Mouse (Mus musculus): ENCODE measurements around the gene Slc25a26. TPM values are rescaled to one million over a fixed set of nuclear protein-coding genes. Genes with fewer than 3 reads are reported as not detected.
A peak's percentile ranks its signal among the peaks of the same experiment; 100 is the strongest.
"Not testable (repeated sequence)": the region's sequence is repeated elsewhere in the genome, so short reads cannot be mapped to it uniquely, and the experiment has no call there.

The Slc25a26 gene
- polyA plus RNA-seq, 1 experiment from 2014 or later, result 7.1 TPM

DNA sequence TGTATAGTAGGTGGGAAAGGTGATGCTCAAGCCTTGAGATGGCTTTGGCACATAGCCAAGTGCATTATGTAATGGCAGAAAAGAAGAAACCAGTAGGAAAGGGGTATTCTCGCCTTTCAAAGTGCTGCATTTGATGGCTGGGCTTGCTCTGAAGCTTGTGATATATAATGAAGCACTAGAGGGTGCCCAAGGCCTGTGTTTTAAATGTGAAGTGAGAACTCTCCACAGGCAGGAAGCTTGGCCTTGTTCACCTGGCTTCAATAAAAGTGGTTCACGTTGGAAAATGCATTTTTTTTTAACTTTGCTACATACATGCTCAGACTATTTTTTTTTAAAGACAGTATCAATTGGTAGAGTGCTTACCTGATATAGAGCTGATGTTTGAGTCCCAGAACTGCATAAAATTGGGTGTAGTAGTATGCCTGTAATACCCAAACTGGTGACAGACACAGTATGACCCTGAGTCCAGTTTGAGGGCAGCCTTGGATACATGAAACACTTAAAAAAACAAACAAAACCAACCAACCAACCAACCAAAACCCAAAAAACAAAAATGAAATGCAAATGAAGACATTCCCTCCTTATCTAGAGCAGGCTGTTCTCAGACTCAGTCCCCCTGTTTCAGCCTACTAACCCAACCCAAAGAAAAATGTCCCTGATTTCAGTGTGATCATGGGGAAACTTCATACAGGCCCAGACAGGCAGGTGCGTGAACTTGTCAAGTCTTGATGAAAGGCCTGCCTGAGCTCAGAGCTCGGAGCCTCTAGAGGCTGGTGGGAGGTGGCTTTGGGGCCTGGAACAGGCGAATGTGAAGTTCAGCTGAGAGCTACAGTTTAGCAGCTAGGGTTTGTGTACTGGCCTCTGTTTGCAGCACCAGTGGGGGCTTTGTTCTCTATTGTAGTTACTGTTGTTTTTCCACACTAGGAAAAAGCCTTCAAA, 44.0 kb downstream of the Slc25a26 start:
- Histone ChIP-seq H3K9me3 (ENCODE audit: control insufficient read depth, low read length) (no peaks in the 10 kb centered on the region), H3K27ac (ENCODE audit: low read depth, low read length) (no peak overlapping the region), H3K4me3 (ENCODE audit: low read depth, low read length) (no peak overlapping the region), H3K27me3 (ENCODE audit: control insufficient read depth, insufficient read depth, low read length) (no peaks in the 10 kb centered on the region), H3K9ac (ENCODE audit: low read length) (no peak overlapping the region), H3K36me3 (ENCODE audit: control insufficient read depth, insufficient read depth, low read length) (no peaks in the 10 kb centered on the region), H3K4me1 (ENCODE audit: control insufficient read depth, insufficient read depth, low read length) (peaks cover 10% of the 10 kb centered on the region), H3K4me2 (no peak overlapping the region)
- 57% methylated on average over 5 of the region's 5 CpGs for WGBS
- ATAC-seq (ENCODE audit: low FRiP score) (0 out of 2 replicates have a peak, but pooled peaks have one; percentile 33), DNase-seq (ENCODE audit: low spot score, missing footprints) (peak; percentile 90)

DNA sequence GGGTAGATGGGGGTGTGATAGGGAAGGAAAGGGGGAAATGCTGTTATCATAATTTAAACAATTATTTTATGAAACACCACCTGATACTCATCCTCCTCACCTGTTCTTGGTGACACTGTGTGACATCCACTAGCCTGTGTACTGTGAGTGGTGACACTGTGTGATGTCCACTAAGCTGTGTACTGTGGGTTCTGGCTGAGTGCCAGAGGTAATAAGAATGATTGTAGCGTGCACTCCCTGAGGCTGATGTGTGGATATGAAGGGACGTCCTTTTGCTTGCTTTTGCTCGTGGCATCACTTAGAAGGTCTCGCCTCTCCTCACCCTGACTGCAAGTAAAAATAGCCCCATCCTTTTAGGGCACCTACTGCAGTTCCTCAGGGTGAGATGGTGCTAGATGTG, 47.1 kb downstream of the Slc25a26 start:
- DNase-seq (ENCODE audit: low spot score, missing footprints) (peak; percentile 54), ATAC-seq (ENCODE audit: low FRiP score) (no peak)
- H3K36me3 ChIP-seq (ENCODE audit: control insufficient read depth, insufficient read depth, low read length), result no peaks in the 10 kb centered on the region
- H3K4me3 ChIP-seq (ENCODE audit: low read depth, low read length), result no peak overlapping the region
- H3K4me2 ChIP-seq, result no peak overlapping the region
- H3K9me3 ChIP-seq (ENCODE audit: control insufficient read depth, low read length), result no peaks in the 10 kb centered on the region
- no peak overlapping the region for H3K27ac ChIP-seq (ENCODE audit: low read depth, low read length)
- H3K9ac ChIP-seq (ENCODE audit: low read length), result no peak overlapping the region
- H3K4me1 ChIP-seq (ENCODE audit: control insufficient read depth, insufficient read depth, low read length), result no peaks in the 10 kb centered on the region
- H3K27me3 ChIP-seq (ENCODE audit: control insufficient read depth, insufficient read depth, low read length), result no peaks in the 10 kb centered on the region
- WGBS, result 82% methylated on average over 4 of the region's 4 CpGs

DNA sequence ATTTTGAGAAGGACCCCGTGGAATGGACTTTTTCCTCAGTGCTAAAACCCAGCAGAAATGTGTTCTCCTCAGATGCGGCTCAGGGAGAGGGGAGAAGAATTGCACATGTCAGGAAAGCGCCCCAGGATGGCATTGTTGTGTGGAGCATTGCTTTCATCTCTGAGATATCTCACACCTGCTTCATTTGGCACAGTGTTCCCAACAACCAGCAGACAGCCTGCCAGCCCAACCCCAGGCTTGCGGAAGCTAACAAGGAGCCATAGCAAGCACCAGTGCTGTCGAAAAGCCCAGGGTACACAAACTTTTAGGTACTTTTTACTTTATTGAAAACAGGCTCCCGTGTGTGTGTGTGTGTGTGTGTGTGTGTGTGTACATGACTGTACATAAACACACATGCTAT, 50.2 kb downstream of the Slc25a26 start:
- 91% methylated on average over 6 of the region's 6 CpGs for WGBS
- no peak for ATAC-seq (ENCODE audit: low FRiP score)
- peak; percentile 14 for DNase-seq (ENCODE audit: low spot score, missing footprints)
- Histone ChIP-seq H3K27ac (ENCODE audit: low read depth, low read length) (no peak overlapping the region), H3K4me2 (no peak overlapping the region), H3K36me3 (ENCODE audit: control insufficient read depth, insufficient read depth, low read length) (no peaks in the 10 kb centered on the region), H3K27me3 (ENCODE audit: control insufficient read depth, insufficient read depth, low read length) (no peaks in the 10 kb centered on the region), H3K9ac (ENCODE audit: low read length) (no peak overlapping the region), H3K9me3 (ENCODE audit: control insufficient read depth, low read length) (no peaks in the 10 kb centered on the region), H3K4me1 (ENCODE audit: control insufficient read depth, insufficient read depth, low read length) (no peaks in the 10 kb centered on the region), H3K4me3 (ENCODE audit: low read depth, low read length) (no peak overlapping the region)

DNA sequence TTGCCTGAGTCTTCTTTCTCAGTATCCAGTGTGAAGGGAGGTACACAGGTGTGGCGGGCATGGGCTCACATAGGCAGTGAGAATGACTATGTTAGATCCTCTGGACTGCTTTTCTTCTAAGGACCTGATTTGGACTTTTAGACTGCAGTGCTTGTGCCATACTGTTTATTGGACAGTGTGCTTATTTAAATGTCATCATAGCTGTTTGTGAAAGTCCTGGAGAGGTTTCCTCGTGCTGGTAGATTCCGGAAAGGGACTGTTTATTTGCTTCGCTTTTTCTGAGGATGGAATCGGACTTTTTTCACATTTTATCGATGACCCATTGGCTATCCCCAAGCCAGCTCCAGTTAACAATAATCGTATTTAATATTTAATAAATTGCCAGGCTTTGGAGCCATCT, 50.7 kb downstream of the Slc25a26 start:
- Histone ChIP-seq H3K9ac (ENCODE audit: low read length) (no peak overlapping the region), H3K4me3 (ENCODE audit: low read depth, low read length) (no peak overlapping the region), H3K36me3 (ENCODE audit: control insufficient read depth, insufficient read depth, low read length) (no peaks in the 10 kb centered on the region), H3K27me3 (ENCODE audit: control insufficient read depth, insufficient read depth, low read length) (no peaks in the 10 kb centered on the region), H3K27ac (ENCODE audit: low read depth, low read length) (no peak overlapping the region), H3K4me1 (ENCODE audit: control insufficient read depth, insufficient read depth, low read length) (no peaks in the 10 kb centered on the region), H3K4me2 (no peak overlapping the region), H3K9me3 (ENCODE audit: control insufficient read depth, low read length) (no peaks in the 10 kb centered on the region)
- DNase-seq (ENCODE audit: low spot score, missing footprints) (peak; percentile 51), ATAC-seq (ENCODE audit: low FRiP score) (no peak)
- 90% methylated on average over 7 of the region's 7 CpGs for WGBS

DNA sequence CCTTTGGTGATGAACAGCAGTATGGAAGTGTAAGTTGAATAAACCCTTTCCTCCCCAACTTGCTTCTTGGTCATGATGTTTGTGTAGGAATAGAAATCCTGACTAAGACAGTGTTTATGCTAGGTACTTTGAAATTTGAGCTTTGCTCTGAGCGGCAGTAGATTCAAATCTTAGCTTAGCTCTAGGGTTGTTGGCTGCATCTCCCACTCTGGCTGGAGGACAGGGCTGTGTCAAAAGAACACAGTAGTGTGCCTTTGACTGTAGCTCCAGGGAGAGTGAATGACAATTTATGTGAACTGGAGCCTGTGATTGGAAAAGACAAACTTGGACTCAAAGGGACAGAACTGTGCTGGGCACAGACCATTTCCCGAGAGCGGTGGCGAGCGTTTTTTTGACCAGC, 53.0 kb downstream of the Slc25a26 start:
- ATAC-seq (ENCODE audit: low FRiP score), result no peak
- Histone ChIP-seq H3K9ac (ENCODE audit: low read length) (no peak overlapping the region), H3K36me3 (ENCODE audit: control insufficient read depth, insufficient read depth, low read length) (no peaks in the 10 kb centered on the region), H3K9me3 (ENCODE audit: control insufficient read depth, low read length) (no peaks in the 10 kb centered on the region), H3K4me3 (ENCODE audit: low read depth, low read length) (no peak overlapping the region), H3K4me2 (no peak overlapping the region), H3K27ac (ENCODE audit: low read depth, low read length) (no peak overlapping the region), H3K27me3 (ENCODE audit: control insufficient read depth, insufficient read depth, low read length) (no peaks in the 10 kb centered on the region), H3K4me1 (ENCODE audit: control insufficient read depth, insufficient read depth, low read length) (no peaks in the 10 kb centered on the region)
- WGBS, result 94% methylated on average over 5 of the region's 5 CpGs
- peak; percentile 26 for DNase-seq (ENCODE audit: low spot score, missing footprints)

DNA sequence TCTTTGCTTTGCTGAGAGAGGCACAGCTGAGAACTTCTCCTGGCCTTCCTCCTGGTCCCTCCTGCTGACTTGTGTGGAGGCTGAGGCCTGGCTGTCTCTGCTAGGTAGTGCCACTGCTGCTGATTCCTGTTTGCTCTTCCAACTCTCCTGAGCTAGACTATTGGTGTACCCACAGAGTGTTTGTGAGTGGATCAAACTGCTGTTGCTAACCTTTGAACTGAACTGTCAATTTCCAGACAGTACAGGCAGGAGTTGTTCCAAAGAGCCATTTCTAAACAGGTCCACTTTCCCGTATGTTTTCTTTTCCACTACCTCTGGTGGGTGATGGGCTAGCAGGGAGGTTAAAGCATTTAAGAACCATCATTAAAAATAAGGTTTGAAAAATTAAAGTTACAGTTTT, 58.5 kb downstream of the Slc25a26 start:
- DNase-seq (ENCODE audit: low spot score, missing footprints); H3K27me3 ChIP-seq (ENCODE audit: control insufficient read depth, insufficient read depth, low read length); H3K27ac ChIP-seq (ENCODE audit: low read depth, low read length); H3K9me3 ChIP-seq (ENCODE audit: control insufficient read depth, low read length); H3K4me3 ChIP-seq (ENCODE audit: low read depth, low read length); H3K36me3 ChIP-seq (ENCODE audit: control insufficient read depth, insufficient read depth, low read length); ATAC-seq (ENCODE audit: low FRiP score); H3K4me1 ChIP-seq (ENCODE audit: control insufficient read depth, insufficient read depth, low read length); H3K9ac ChIP-seq (ENCODE audit: low read length); H3K4me2 ChIP-seq: not testable (repeated sequence)
- 85% methylated on average over 1 of the region's 1 CpGs for WGBS

DNA sequence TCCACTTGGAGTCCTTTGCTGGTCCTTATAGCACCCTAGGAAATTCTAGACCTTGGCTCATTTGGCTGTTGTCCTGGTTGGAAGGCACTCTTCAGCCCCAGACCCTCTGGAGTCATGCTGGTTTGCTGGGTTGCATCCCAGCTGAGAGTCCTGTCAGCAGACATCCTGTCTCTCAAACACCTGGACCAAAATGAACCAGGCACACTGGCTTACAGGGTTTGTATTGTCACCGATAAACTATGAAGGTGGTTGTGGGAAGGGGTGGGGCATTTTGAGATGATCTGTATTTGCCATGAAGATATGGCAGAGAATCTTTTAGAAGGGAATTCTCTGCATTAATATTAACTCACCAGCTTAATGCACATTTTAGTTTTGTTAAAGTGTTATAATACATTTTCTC, 60.8 kb downstream of the Slc25a26 start:
- DNase-seq (ENCODE audit: low spot score, missing footprints), result peak; percentile 56
- H3K27ac ChIP-seq (ENCODE audit: low read depth, low read length), result no peak overlapping the region
- no peaks in the 10 kb centered on the region for H3K36me3 ChIP-seq (ENCODE audit: control insufficient read depth, insufficient read depth, low read length)
- no peaks in the 10 kb centered on the region for H3K9me3 ChIP-seq (ENCODE audit: control insufficient read depth, low read length)
- no peak overlapping the region for H3K4me2 ChIP-seq
- H3K4me1 ChIP-seq (ENCODE audit: control insufficient read depth, insufficient read depth, low read length), result no peaks in the 10 kb centered on the region
- no peak for ATAC-seq (ENCODE audit: low FRiP score)
- H3K27me3 ChIP-seq (ENCODE audit: control insufficient read depth, insufficient read depth, low read length), result no peaks in the 10 kb centered on the region
- 100% methylated on average over 1 of the region's 1 CpGs for WGBS
- no peak overlapping the region for H3K4me3 ChIP-seq (ENCODE audit: low read depth, low read length)
- H3K9ac ChIP-seq (ENCODE audit: low read length), result no peak overlapping the region

DNA sequence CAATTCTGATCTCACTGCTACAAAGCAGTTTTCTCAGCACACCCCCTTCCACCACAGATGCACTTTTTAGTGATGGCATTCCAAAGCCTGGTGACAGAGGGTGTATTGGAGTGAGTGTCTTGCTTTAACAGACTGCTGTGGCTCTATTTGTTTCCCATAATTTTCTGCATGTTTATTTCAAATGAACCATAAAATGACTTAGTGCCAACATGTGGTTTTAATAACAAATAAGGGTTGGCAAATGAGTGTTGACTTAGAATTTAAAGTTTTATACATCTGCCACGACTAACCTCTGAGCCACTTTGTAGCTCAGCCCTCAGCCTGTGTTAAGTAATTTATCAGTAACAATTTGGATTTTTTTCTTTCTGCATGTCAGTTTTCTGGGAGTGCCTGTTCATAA, 61.2 kb downstream of the Slc25a26 start:
- peak; percentile 60 for DNase-seq (ENCODE audit: low spot score, missing footprints)
- Histone ChIP-seq H3K9me3 (ENCODE audit: control insufficient read depth, low read length) (no peaks in the 10 kb centered on the region), H3K9ac (ENCODE audit: low read length) (no peak overlapping the region), H3K4me2 (no peak overlapping the region), H3K4me1 (ENCODE audit: control insufficient read depth, insufficient read depth, low read length) (no peaks in the 10 kb centered on the region), H3K27me3 (ENCODE audit: control insufficient read depth, insufficient read depth, low read length) (no peaks in the 10 kb centered on the region), H3K4me3 (ENCODE audit: low read depth, low read length) (no peak overlapping the region), H3K27ac (ENCODE audit: low read depth, low read length) (no peak overlapping the region), H3K36me3 (ENCODE audit: control insufficient read depth, insufficient read depth, low read length) (no peaks in the 10 kb centered on the region)
- no peak for ATAC-seq (ENCODE audit: low FRiP score)
- 79% methylated on average over 1 of the region's 1 CpGs for WGBS

DNA sequence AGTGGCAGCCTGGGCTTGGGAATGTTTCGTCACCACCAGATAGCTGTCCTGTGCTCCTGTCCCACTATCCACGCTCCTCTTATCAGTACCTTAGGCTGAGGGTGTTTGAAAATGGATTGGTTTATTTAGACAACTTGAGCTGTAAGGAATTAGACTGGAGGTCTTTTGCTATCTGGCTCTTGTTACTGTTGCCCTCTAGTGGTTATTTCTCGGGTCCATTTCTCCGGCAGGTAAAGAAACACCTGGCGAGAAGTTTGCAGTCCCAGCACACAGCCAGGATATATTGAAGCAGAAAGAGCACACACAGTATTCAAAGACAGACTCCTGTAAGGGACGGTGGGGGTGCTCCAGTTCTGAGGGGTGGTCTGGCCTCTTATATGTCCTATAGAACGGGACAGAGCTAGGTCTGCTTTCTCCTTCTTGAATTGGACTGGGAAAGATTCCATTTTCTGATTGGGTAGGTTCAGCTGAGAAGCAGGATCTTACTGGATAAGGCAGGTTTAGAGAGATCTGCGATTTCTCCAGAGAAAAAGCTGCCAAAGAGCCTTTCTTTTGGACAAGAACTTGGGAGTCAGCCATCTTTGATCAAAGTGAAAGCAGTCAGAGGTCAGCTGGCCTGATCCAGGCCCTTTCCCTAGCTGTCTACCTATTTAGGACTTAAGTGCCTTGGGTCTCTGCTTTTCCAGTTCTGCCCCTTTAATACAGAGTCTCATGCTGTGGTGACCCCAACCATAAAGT, 63.2 kb downstream of the Slc25a26 start:
- no peak overlapping the region for H3K9ac ChIP-seq (ENCODE audit: low read length)

More for the DNA sequence above, 63.2 kb downstream of the Slc25a26 start:
- ATAC-seq (ENCODE audit: low FRiP score) (no peak), DNase-seq (ENCODE audit: low spot score, missing footprints) (peak; percentile 51)
- H3K4me2 ChIP-seq, result no peak overlapping the region
- H3K9me3 ChIP-seq (ENCODE audit: control insufficient read depth, low read length), result no peaks in the 10 kb centered on the region
- H3K27me3 ChIP-seq (ENCODE audit: control insufficient read depth, insufficient read depth, low read length), result no peaks in the 10 kb centered on the region
- H3K27ac ChIP-seq (ENCODE audit: low read depth, low read length), result no peak overlapping the region
- H3K4me3 ChIP-seq (ENCODE audit: low read depth, low read length), result no peak overlapping the region
- WGBS, result 60% methylated on average over 8 of the region's 8 CpGs
- H3K4me1 ChIP-seq (ENCODE audit: control insufficient read depth, insufficient read depth, low read length), result no peaks in the 10 kb centered on the region
- H3K36me3 ChIP-seq (ENCODE audit: control insufficient read depth, insufficient read depth, low read length), result no peaks in the 10 kb centered on the region

Data from midbrain, embryonic 11.5 days (tissue).